Mouse (Mus musculus) B cell, adult 2 months (primary cell): Measurements from ENCODE around the gene Fam227a.

Experiments
- DNase-seq, 2 experiments: peaks; one replicate each; pipeline ENCODE4 v3.0.0; 2022

Gene Fam227a

GRCm38 (mm10) chr15:79658531-79659375 lies at the start of gene Fam227a, which contains the start of gene Cby1:
TSS of gene Fam227a (minus strand) at chr15:79658956.
TSS of gene Cby1 (plus strand) at chr15:79659199.
- peak; percentile 92 to 93 for DNase-seq

GRCm38 (mm10) chr15:79708229-79708822 lies 49.6 kb upstream of the Fam227a start:
- DNase-seq = no peak

- no peak for DNase-seq
Measured at GRCm38 (mm10) chr15:79706603-79707214, 48.0 kb upstream of the Fam227a start.

- DNase-seq = no peak
Measured at GRCm38 (mm10) chr15:79697558-79698187, 38.9 kb upstream of the Fam227a start.

GRCm38 (mm10) chr15:79697011-79697410 lies 38.3 kb upstream of the Fam227a start:
- no peak for DNase-seq

- DNase-seq = no peak
Measured at GRCm38 (mm10) chr15:79696508-79696907, 37.8 kb upstream of the Fam227a start.

GRCm38 (mm10) chr15:79695516-79695915 lies 36.8 kb upstream of the Fam227a start:
- no peak for DNase-seq

- no peak for DNase-seq
Measured at GRCm38 (mm10) chr15:79694512-79694911, 35.8 kb upstream of the Fam227a start.

GRCm38 (mm10) chr15:79693740-79694139 lies 35.0 kb upstream of the Fam227a start:
- peak; percentile 27 for DNase-seq

- no peak for DNase-seq
Measured at GRCm38 (mm10) chr15:79692334-79692733, 33.6 kb upstream of the Fam227a start.

GRCm38 (mm10) chr15:79691023-79691508 lies 32.3 kb upstream of the Fam227a start:
- DNase-seq = no peak

GRCm38 (mm10) chr15:79690426-79691022 lies 31.8 kb upstream of the Fam227a start, which contains the start of gene Gtpbp1:
TSS of gene Gtpbp1 (plus strand) at chr15:79690845.
- peak; percentile 93 to 96 for DNase-seq

- DNase-seq = no peak
Measured at GRCm38 (mm10) chr15:79689662-79690425, 31.1 kb upstream of the Fam227a start.

- DNase-seq = no peak
Measured at GRCm38 (mm10) chr15:79688268-79688956, 29.7 kb upstream of the Fam227a start.

- peak; percentile 98 to 99 for DNase-seq
Measured at GRCm38 (mm10) chr15:79687646-79688267, 29.0 kb upstream of the Fam227a start, which contains the start of gene Josd1. TSS of gene Josd1 (minus strand) at chr15:79687919.

- no peak for DNase-seq
Measured at GRCm38 (mm10) chr15:79687175-79687574, 28.4 kb upstream of the Fam227a start.

GRCm38 (mm10) chr15:79686046-79686869 lies 27.5 kb upstream of the Fam227a start:
- DNase-seq = no peak

- DNase-seq = no peak
Measured at GRCm38 (mm10) chr15:79685141-79685641, 26.4 kb upstream of the Fam227a start.

GRCm38 (mm10) chr15:79684616-79685015 lies 25.9 kb upstream of the Fam227a start:
- DNase-seq = no peak
